Mouse (Mus musculus): Measurements from ENCODE around the gene Med6. TPM values are rescaled to one million over a fixed set of nuclear protein-coding genes. Genes with fewer than 3 reads are reported as not detected.

Med6 gene
- polyA plus RNA-seq (2016; fragmentation: Nextera tagmentation; extraction: Ambion mirVana) = 66.5 and 67.5 TPM in 2 replicates

GRCm38 (mm10) chr12:81594902-81595671 lies at the start of gene Med6:
Gene Med6, minus strand, starts transcription at chr12:81595008.
- H3K9me3 ChIP-seq = no peaks in the 10 kb centered on the region
- H3K27ac ChIP-seq = peak within 1 kb of the TSS; percentile 27; the same call in 1 of the 2 replicates
- H3K4me1 ChIP-seq = peaks cover 8% of the 10 kb centered on the region
- peak within 1 kb of the TSS; percentile 76 for H3K4me3 ChIP-seq (replicated peaks)
- H3K9ac ChIP-seq = peak within 1 kb of the TSS; percentile 79
- WGBS = 3% methylated on average over 36 of the region's 36 CpGs
- H3K27me3 ChIP-seq = no peaks in the 10 kb centered on the region; the same call in 1 of the 2 replicates
- H3K4me2 ChIP-seq = peak within 1 kb of the TSS; percentile 54
- peaks cover 5% of the 10 kb centered on the region for H3K36me3 ChIP-seq (replicated peaks)
- ATAC-seq (ENCODE audit: low FRiP score) = peak; percentile 98

- Histone ChIP-seq H3K36me3 (replicated peaks) (no peaks in the 10 kb centered on the region), H3K4me3 (replicated peaks) (no peak overlapping the region), H3K4me1 (peaks cover 11% of the 10 kb centered on the region; the same call in 1 of the 2 replicates), H3K27me3 (no peaks in the 10 kb centered on the region), H3K4me2 (no peak overlapping the region), H3K9ac (no peak overlapping the region), H3K9me3 (no peaks in the 10 kb centered on the region), H3K27ac (no peak overlapping the region)
- no peak for ATAC-seq (ENCODE audit: low FRiP score)
- WGBS = 20% methylated on average over 11 of the region's 11 CpGs
These were observed 47.7 kb upstream of the Med6 start for GRCm38 (mm10) chr12:81642361-81643082.

GRCm38 (mm10) chr12:81640656-81641055 lies 45.8 kb upstream of the Med6 start:
- H3K9me3 ChIP-seq = no peaks in the 10 kb centered on the region
- H3K4me3 ChIP-seq (replicated peaks) = no peak overlapping the region
- H3K9ac ChIP-seq = no peak overlapping the region
- no peaks in the 10 kb centered on the region for H3K27me3 ChIP-seq
- H3K4me2 ChIP-seq = no peak overlapping the region
- peaks cover 13% of the 10 kb centered on the region; the same call in 1 of the 2 replicates for H3K4me1 ChIP-seq
- WGBS = 69% methylated on average over 5 of the region's 5 CpGs
- no peak overlapping the region for H3K27ac ChIP-seq
- no peaks in the 10 kb centered on the region for H3K36me3 ChIP-seq (replicated peaks)
- ATAC-seq (ENCODE audit: low FRiP score) = no peak

- Histone ChIP-seq H3K9ac (no peak overlapping the region), H3K4me3 (replicated peaks) (no peak overlapping the region), H3K4me1 (peaks cover 32% of the 10 kb centered on the region), H3K27me3 (peaks cover 23% of the 10 kb centered on the region), H3K36me3 (replicated peaks) (no peaks in the 10 kb centered on the region), H3K27ac (no peak overlapping the region), H3K9me3 (no peaks in the 10 kb centered on the region), H3K4me2 (peak overlapping the region; percentile 91; the same call in 1 of the 2 replicates)
- WGBS = 78% methylated on average over 2 of the region's 2 CpGs
- no peak for ATAC-seq (ENCODE audit: low FRiP score)
These were observed 38.4 kb upstream of the Med6 start for GRCm38 (mm10) chr12:81633246-81633645.

- WGBS = under 1% methylated on average over 26 of the region's 31 CpGs
- Histone ChIP-seq H3K4me3 (replicated peaks) (peak overlapping the region; percentile 78), H3K9ac (peak overlapping the region; percentile 83), H3K4me1 (peaks cover 30% of the 10 kb centered on the region), H3K9me3 (no peaks in the 10 kb centered on the region), H3K36me3 (replicated peaks) (no peaks in the 10 kb centered on the region), H3K27ac (peak overlapping the region; percentile 90), H3K4me2 (peak overlapping the region; percentile 91), H3K27me3 (peaks cover 26% of the 10 kb centered on the region)
- ATAC-seq (ENCODE audit: low FRiP score) = peak; percentile 45
These were observed 37.0 kb upstream of the Med6 start for GRCm38 (mm10) chr12:81631661-81632401.

GRCm38 (mm10) chr12:81630915-81631660 lies 36.3 kb upstream of the Med6 start, which contains the start of gene Ttc9:
Gene Ttc9, plus strand, starts transcription at chr12:81631249.
- WGBS = under 1% methylated on average over 82 of the region's 82 CpGs
- ATAC-seq (ENCODE audit: low FRiP score) = peak; percentile 85
- Histone ChIP-seq H3K27me3 (peaks cover 26% of the 10 kb centered on the region), H3K4me1 (peaks cover 30% of the 10 kb centered on the region), H3K27ac (peak within 1 kb of the TSS; percentile 90), H3K9ac (peak within 1 kb of the TSS; percentile 83), H3K4me2 (peak within 1 kb of the TSS; percentile 91), H3K36me3 (replicated peaks) (no peaks in the 10 kb centered on the region), H3K4me3 (replicated peaks) (peak within 1 kb of the TSS; percentile 78), H3K9me3 (no peaks in the 10 kb centered on the region)

- no peaks in the 10 kb centered on the region for H3K9me3 ChIP-seq
- peaks cover 28% of the 10 kb centered on the region for H3K27me3 ChIP-seq
- no peaks in the 10 kb centered on the region for H3K36me3 ChIP-seq (replicated peaks)
These were observed 35.7 kb upstream of the Med6 start for GRCm38 (mm10) chr12:81630520-81630914.

GRCm38 (mm10) chr12:81628091-81628490 lies 33.3 kb upstream of the Med6 start:
- Histone ChIP-seq H3K36me3 (replicated peaks) (no peaks in the 10 kb centered on the region), H3K27ac (no peak overlapping the region), H3K4me3 (replicated peaks) (no peak overlapping the region), H3K4me2 (no peak overlapping the region), H3K9ac (no peak overlapping the region), H3K4me1 (peaks cover 24% of the 10 kb centered on the region), H3K27me3 (peaks cover 27% of the 10 kb centered on the region), H3K9me3 (no peaks in the 10 kb centered on the region)
- ATAC-seq (ENCODE audit: low FRiP score) = no peak
- 87% methylated on average over 4 of the region's 4 CpGs for WGBS

More at GRCm38 (mm10) chr12:81630520-81630914, 35.7 kb upstream of the Med6 start:
- Histone ChIP-seq H3K4me1 (peaks cover 30% of the 10 kb centered on the region), H3K4me3 (replicated peaks) (peak overlapping the region; percentile 78), H3K27ac (peak overlapping the region; percentile 90), H3K9ac (peak overlapping the region; percentile 83), H3K4me2 (peak overlapping the region; percentile 91)
- ATAC-seq (ENCODE audit: low FRiP score) = peak; percentile 72
- WGBS = under 1% methylated on average over 16 of the region's 16 CpGs

GRCm38 (mm10) chr12:81627426-81627825 lies 32.6 kb upstream of the Med6 start:
- Histone ChIP-seq H3K4me3 (replicated peaks) (no peak overlapping the region), H3K27ac (no peak overlapping the region), H3K9me3 (no peaks in the 10 kb centered on the region), H3K36me3 (replicated peaks) (no peaks in the 10 kb centered on the region), H3K9ac (no peak overlapping the region), H3K4me1 (peaks cover 17% of the 10 kb centered on the region), H3K4me2 (no peak overlapping the region), H3K27me3 (peaks cover 24% of the 10 kb centered on the region)
- no peak for ATAC-seq (ENCODE audit: low FRiP score)
- WGBS = 85% methylated on average over 6 of the region's 6 CpGs

GRCm38 (mm10) chr12:81626226-81626861 lies 31.5 kb upstream of the Med6 start:
- Histone ChIP-seq H3K4me1 (peaks cover 8% of the 10 kb centered on the region), H3K9ac (no peak overlapping the region), H3K4me2 (no peak overlapping the region), H3K27me3 (peaks cover 24% of the 10 kb centered on the region), H3K36me3 (replicated peaks) (no peaks in the 10 kb centered on the region), H3K9me3 (no peaks in the 10 kb centered on the region), H3K27ac (no peak overlapping the region), H3K4me3 (replicated peaks) (no peak overlapping the region)
- no peak for ATAC-seq (ENCODE audit: low FRiP score)
- WGBS = 83% methylated on average over 12 of the region's 12 CpGs

GRCm38 (mm10) chr12:81623377-81623776 lies 28.6 kb upstream of the Med6 start:
- H3K4me1 ChIP-seq = no peaks in the 10 kb centered on the region
- no peak overlapping the region for H3K27ac ChIP-seq
- WGBS = 71% methylated on average over 4 of the region's 4 CpGs
- no peaks in the 10 kb centered on the region for H3K9me3 ChIP-seq
- no peak overlapping the region for H3K4me3 ChIP-seq (replicated peaks)
- ATAC-seq (ENCODE audit: low FRiP score) = no peak
- no peak overlapping the region for H3K4me2 ChIP-seq
- peaks cover 8% of the 10 kb centered on the region; the same call in 1 of the 2 replicates for H3K27me3 ChIP-seq
- H3K9ac ChIP-seq = no peak overlapping the region
- no peaks in the 10 kb centered on the region for H3K36me3 ChIP-seq (replicated peaks)

Measured in forebrain, embryonic 12.5 days (tissue).